Mouse (Mus musculus) lung, adult 2 months (tissue): Measurements from ENCODE around the gene Ifne.

ENCODE experiments used
- CTCF ChIP-seq: fragments of 200-500 bp; IDR thresholded peaks from 2 replicates; pipeline ENCODE4 v1.5.1; 2011; ENCODE audit warnings: mild to moderate bottlenecking, low read length, control low read depth; ENCODE audit not compliant: insufficient read depth
- POLR2A ChIP-seq: fragments of 200-500 bp; IDR thresholded peaks from 2 replicates; pipeline ENCODE4 v1.6.1; 2011; ENCODE audit warnings: low read depth, mild to moderate bottlenecking, control low read depth, low read length, borderline replicate concordance; ENCODE audit errors: extremely low read depth

DNA sequence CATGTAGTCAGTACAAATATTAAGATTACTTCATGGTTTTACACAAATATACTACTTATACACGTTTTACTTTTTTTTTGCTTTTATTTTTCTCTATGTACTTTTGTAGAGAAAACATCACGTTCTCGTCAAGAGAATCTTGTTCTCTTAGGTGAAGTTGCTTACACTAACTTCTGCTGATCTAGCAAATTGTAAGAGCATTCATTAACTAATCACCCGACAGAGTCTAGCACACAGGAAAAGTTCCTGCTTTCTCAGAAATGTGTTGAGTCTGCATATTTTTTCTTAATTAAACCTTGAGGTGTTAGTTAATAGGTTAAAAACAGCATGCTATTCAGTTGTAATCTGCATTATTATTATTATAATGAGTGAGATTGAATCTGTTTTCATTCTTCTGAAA is 1.2 kb downstream of the Ifne start:
- TF ChIP-seq CTCF (no peak), POLR2A (no peak)
